Mouse (Mus musculus): ENCODE data around the gene Zfp706. TPM values are rescaled to one million over a fixed set of nuclear protein-coding genes. Genes with fewer than 3 reads are reported as not detected.

Gene Zfp706
- total and polyA plus RNA-seq, 3 experiments: 52.0 to 384 (median 285) TPM

- dilution Hi-C loops (cut with MboI; ENCODE audit: extremely low pct_ligation_motif_present, extremely low pct_unique_long_range_greater_than_20kb, low sequenced_read_pairs): no loop called here
- Histone ChIP-seq H3K36me3 (replicated peaks in 1 of 2; ENCODE audit: control insufficient read depth in 1 of 2, insufficient read depth in 1 of 2, low read length in 1 of 2) (no peaks in the 10 kb centered on the region), H3K79me2 (replicated peaks; ENCODE audit: control insufficient read depth, extremely low read depth, insufficient read depth, poor library complexity, severe bottlenecking) (no peaks in the 10 kb centered on the region), H3K4me3 (replicated peaks in 1 of 3; ENCODE audit: low read depth in 2 of 3, low read length in 2 of 3, poor library complexity in 1 of 3) (no peak overlapping the region), H3K4me1 (ENCODE audit: control insufficient read depth in 1 of 2, insufficient read depth in 2 of 2) (no peaks in the 10 kb centered on the region), H3K27ac (ENCODE audit: insufficient read depth, low read depth) (no peak overlapping the region), H3K4me2 (ENCODE audit: insufficient read depth, low read depth, poor library complexity, severe bottlenecking) (no peak overlapping the region), H3K9ac (ENCODE audit: insufficient read depth, low read depth) (no peak overlapping the region), H3K27me3 (replicated peaks) (no peaks in the 10 kb centered on the region), H3K9me3 (replicated peaks; ENCODE audit: low read length) (no peaks in the 10 kb centered on the region)
- no peak for DNase-seq (ENCODE audit: extremely low read depth)
- no peak for TF ChIP-seq POLR2AphosphoS2 (IDR thresholded peaks at IDR 0.05; ENCODE audit: low read depth, low read length)
- no peak for TF ChIP-seq ETS1 (conservative IDR thresholded peaks at IDR 0.05; ENCODE audit: low read depth, low read length)
- no peak for TF ChIP-seq MAZ (IDR thresholded peaks at IDR 0.05; ENCODE audit: low read depth, low read length)
- TF ChIP-seq CTCF (conservative IDR thresholded peaks at IDR 0.05 in 1 of 2, IDR thresholded peaks at IDR 0.05 in 1 of 2; ENCODE audit: low read depth in 2 of 2, low read length in 2 of 2): no peak
- TF ChIP-seq UBTF (IDR thresholded peaks at IDR 0.05; ENCODE audit: low read depth, low read length): no peak
- TF ChIP-seq ZMIZ1 (IDR thresholded peaks at IDR 0.05; ENCODE audit: low read depth, low read length): no peak
- TF ChIP-seq POLR2A (IDR thresholded peaks at IDR 0.05; ENCODE audit: low read depth, low read length): no peak
- no peak for TF ChIP-seq JUND (conservative IDR thresholded peaks at IDR 0.05; ENCODE audit: low read depth, low read length)
- TF ChIP-seq NRF1 (IDR thresholded peaks at IDR 0.05; ENCODE audit: low read depth, low read length): no peak
- in situ Hi-C loops (cut with MboI; ENCODE audit: low pct_ligation_motif_present, low pct_unique_long_range_greater_than_20kb, low sequenced_read_pairs): loop anchor here (25.0 kb wide), 1 partner anchor 1079 kb away; no protein-coding TSS in a partner anchor
These were observed 33.6 kb upstream of the Zfp706 start for GRCm38 (mm10) chr15:37041214-37041613.

GRCm38 (mm10) chr15:37038666-37039065 lies 31.1 kb upstream of the Zfp706 start:
- dilution Hi-C loops (cut with MboI; ENCODE audit: extremely low pct_ligation_motif_present, extremely low pct_unique_long_range_greater_than_20kb, low sequenced_read_pairs): no loop called here
- no peaks in the 10 kb centered on the region for H3K79me2 ChIP-seq (replicated peaks; ENCODE audit: control insufficient read depth, extremely low read depth, insufficient read depth, poor library complexity, severe bottlenecking)
- DNase-seq (ENCODE audit: extremely low read depth): no peak
- no peak overlapping the region for H3K27ac ChIP-seq (ENCODE audit: insufficient read depth, low read depth)
- no peaks in the 10 kb centered on the region for H3K27me3 ChIP-seq (replicated peaks)
- no peaks in the 10 kb centered on the region for H3K4me1 ChIP-seq (ENCODE audit: control insufficient read depth in 1 of 2, insufficient read depth in 2 of 2)
- in situ Hi-C loops (cut with MboI; ENCODE audit: low pct_ligation_motif_present, low pct_unique_long_range_greater_than_20kb, low sequenced_read_pairs): loop anchor here (25.0 kb wide), 1 partner anchor 1076 kb away; no protein-coding TSS in a partner anchor
- TF ChIP-seq ZC3H11A (IDR thresholded peaks at IDR 0.05; ENCODE audit: low read depth, low read length): no peak
- no peak for TF ChIP-seq JUND (conservative IDR thresholded peaks at IDR 0.05; ENCODE audit: low read depth, low read length)
- no peak for TF ChIP-seq UBTF (IDR thresholded peaks at IDR 0.05; ENCODE audit: low read depth, low read length)
- TF ChIP-seq GABPA (IDR thresholded peaks at IDR 0.05; ENCODE audit: insufficient replicate concordance, low read depth, low read length): no peak
- no peak for TF ChIP-seq TCF12 (IDR thresholded peaks at IDR 0.05; ENCODE audit: low read depth, low read length)
- no peak for TF ChIP-seq KAT2A (IDR thresholded peaks at IDR 0.05; ENCODE audit: insufficient replicate concordance, low read length)
- no peak for TF ChIP-seq RCOR1 (conservative IDR thresholded peaks at IDR 0.05; ENCODE audit: low read depth, low read length)
- no peak for TF ChIP-seq SMC3 (IDR thresholded peaks at IDR 0.05; ENCODE audit: low read depth, low read length)
- TF ChIP-seq BHLHE40 (IDR thresholded peaks at IDR 0.05; ENCODE audit: low read depth, low read length): no peak
- TF ChIP-seq NELFE (IDR thresholded peaks at IDR 0.05; ENCODE audit: low read depth, low read length): no peak
- TF ChIP-seq PAX5 (IDR thresholded peaks at IDR 0.05; ENCODE audit: low read length): no peak
- no peak overlapping the region for H3K9ac ChIP-seq (ENCODE audit: insufficient read depth, low read depth)
- no peaks in the 10 kb centered on the region for H3K9me3 ChIP-seq (replicated peaks; ENCODE audit: low read length)
- H3K36me3 ChIP-seq (replicated peaks in 1 of 2; ENCODE audit: control insufficient read depth in 1 of 2, insufficient read depth in 1 of 2, low read length in 1 of 2): no peaks in the 10 kb centered on the region
- no peak overlapping the region for H3K4me2 ChIP-seq (ENCODE audit: insufficient read depth, low read depth, poor library complexity, severe bottlenecking)
- H3K4me3 ChIP-seq (replicated peaks in 1 of 3; ENCODE audit: low read depth in 2 of 3, low read length in 2 of 3, poor library complexity in 1 of 3): no peak overlapping the region
